Mouse (Mus musculus): Measurements from ENCODE around the gene Gm4491. TPM values are rescaled to one million over a fixed set of nuclear protein-coding genes. Genes with fewer than 3 reads are reported as not detected.

The Gm4491 gene
- polyA plus RNA-seq, 1 experiment = not detected

DNA sequence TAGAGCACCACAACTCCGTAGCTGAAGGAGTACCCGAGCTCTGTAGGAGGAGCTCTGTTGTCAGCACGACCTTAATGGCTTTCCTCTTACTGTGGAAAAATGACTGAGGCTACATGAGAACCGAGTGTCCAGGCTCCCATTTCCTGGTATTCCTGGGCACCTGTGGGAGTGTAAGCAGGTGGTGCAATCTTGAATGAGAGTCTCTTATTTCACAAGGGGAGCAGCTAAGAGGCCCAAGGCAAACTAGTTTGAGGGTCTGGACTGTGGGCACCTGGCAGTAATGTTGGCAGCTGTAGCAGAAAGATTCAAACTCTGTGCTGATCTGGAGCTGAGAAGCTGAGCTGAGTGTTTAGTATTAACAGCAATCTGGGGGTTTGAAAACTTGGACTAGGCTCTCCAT is 11.7 kb upstream of the Gm4491 start:
- TF ChIP-seq CTCF (IDR thresholded peaks at IDR 0.05; ENCODE audit: control insufficient read depth, insufficient read depth, insufficient replicate concordance, low read depth, low read length) (no peak), POLR2A (IDR thresholded peaks at IDR 0.05; ENCODE audit: control insufficient read depth, low read depth, low read length) (no peak)
- no peak overlapping the region for H3K4me3 ChIP-seq (ENCODE audit: control insufficient read depth, low read depth, low read length)
- no peaks in the 10 kb centered on the region for H3K36me3 ChIP-seq (ENCODE audit: control insufficient read depth, insufficient read depth, low read length)
- no peak overlapping the region for H3K27ac ChIP-seq (ENCODE audit: control insufficient read depth, insufficient read depth, low read depth, low read length)
- H3K27me3 ChIP-seq (ENCODE audit: control insufficient read depth, insufficient read depth, low read length) = no peaks in the 10 kb centered on the region
- no peaks in the 10 kb centered on the region for H3K4me1 ChIP-seq (ENCODE audit: control insufficient read depth, insufficient read depth, low read length)

DNA sequence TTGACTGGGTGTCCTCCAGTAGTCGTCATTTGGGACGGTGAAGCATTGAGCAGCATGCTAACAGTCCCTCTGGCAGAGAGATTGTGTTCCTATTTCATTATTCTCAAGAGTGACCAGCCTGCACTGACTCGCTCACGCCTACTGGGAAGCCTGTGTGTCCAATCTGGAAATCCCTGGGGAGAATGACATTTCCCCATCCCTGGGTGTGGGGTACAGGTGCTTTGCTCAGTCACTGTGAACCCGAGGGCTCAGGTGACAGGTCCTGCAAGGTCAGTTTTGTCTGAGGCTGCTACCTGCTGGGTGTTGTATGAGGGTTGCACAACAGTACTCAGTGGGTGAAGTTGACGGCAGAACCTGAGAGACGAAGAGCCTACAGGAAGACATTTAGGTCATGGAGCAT is 6.6 kb upstream of the Gm4491 start:
- H3K27ac ChIP-seq (ENCODE audit: control insufficient read depth, insufficient read depth, low read depth, low read length) = no peak overlapping the region
- no peaks in the 10 kb centered on the region for H3K4me1 ChIP-seq (ENCODE audit: control insufficient read depth, insufficient read depth, low read length)
- H3K27me3 ChIP-seq (ENCODE audit: control insufficient read depth, insufficient read depth, low read length) = no peaks in the 10 kb centered on the region
- H3K4me3 ChIP-seq (ENCODE audit: control insufficient read depth, low read depth, low read length) = no peak overlapping the region
- H3K36me3 ChIP-seq (ENCODE audit: control insufficient read depth, insufficient read depth, low read length) = no peaks in the 10 kb centered on the region
- TF ChIP-seq CTCF (IDR thresholded peaks at IDR 0.05; ENCODE audit: control insufficient read depth, insufficient read depth, insufficient replicate concordance, low read depth, low read length) (no peak), POLR2A (IDR thresholded peaks at IDR 0.05; ENCODE audit: control insufficient read depth, low read depth, low read length) (no peak)

DNA sequence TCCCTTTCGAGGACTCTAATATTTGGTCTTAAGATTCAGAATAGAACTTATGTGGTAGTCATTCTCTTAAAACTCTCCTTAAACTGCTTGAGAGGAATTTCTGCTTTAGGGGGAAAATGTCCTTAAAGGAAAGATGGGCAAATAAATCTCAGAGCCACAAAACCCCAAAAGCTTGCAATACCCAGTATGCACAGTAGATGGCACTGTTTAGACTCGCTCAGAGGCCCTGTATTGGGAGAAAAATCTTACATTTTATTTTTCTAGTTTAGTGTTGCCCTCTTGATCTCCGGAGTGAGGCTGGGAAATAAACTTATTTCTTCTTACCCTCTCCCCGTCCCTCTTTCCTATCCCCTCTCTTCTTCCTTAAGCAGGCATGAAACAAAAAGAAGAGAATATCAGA is 6.5 kb downstream of the Gm4491 start:
- Histone ChIP-seq H3K27ac (ENCODE audit: control insufficient read depth, insufficient read depth, low read depth, low read length) (no peak overlapping the region), H3K4me3 (ENCODE audit: control insufficient read depth, low read depth, low read length) (no peak overlapping the region), H3K27me3 (ENCODE audit: control insufficient read depth, insufficient read depth, low read length) (no peaks in the 10 kb centered on the region; the same call in 1 of the 2 replicates), H3K36me3 (ENCODE audit: control insufficient read depth, insufficient read depth, low read length) (no peaks in the 10 kb centered on the region), H3K4me1 (ENCODE audit: control insufficient read depth, insufficient read depth, low read length) (peaks cover 6% of the 10 kb centered on the region)
- TF ChIP-seq POLR2A (IDR thresholded peaks at IDR 0.05; ENCODE audit: control insufficient read depth, low read depth, low read length) (no peak), CTCF (IDR thresholded peaks at IDR 0.05; ENCODE audit: control insufficient read depth, insufficient read depth, insufficient replicate concordance, low read depth, low read length) (peak; percentile 22; the same call in 1 of the 2 replicates)

DNA sequence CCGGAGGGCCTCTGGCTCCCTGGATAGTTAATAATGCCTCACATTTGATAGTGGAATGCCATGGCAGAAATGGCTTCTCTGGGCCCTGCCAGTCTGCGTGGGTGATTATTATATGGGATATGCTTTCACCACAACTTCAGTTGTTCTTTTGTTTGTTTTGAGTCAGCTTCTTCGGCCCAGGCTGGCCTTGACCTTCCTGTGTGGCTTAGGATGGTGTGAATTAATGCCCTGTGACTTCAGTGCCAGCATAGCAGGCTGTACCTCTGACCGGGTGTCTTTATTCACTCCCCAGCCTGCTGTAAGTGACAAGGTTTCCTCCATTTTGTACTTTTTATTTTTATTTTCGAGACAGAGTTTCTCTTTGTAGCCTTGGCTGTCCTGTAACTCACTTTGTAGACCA is 7.8 kb downstream of the Gm4491 start:
- no peak for TF ChIP-seq POLR2A (IDR thresholded peaks at IDR 0.05; ENCODE audit: control insufficient read depth, low read depth, low read length)
- TF ChIP-seq CTCF (IDR thresholded peaks at IDR 0.05; ENCODE audit: control insufficient read depth, insufficient read depth, insufficient replicate concordance, low read depth, low read length) = no peak
- no peak overlapping the region for H3K27ac ChIP-seq (ENCODE audit: control insufficient read depth, insufficient read depth, low read depth, low read length)
- H3K36me3 ChIP-seq (ENCODE audit: control insufficient read depth, insufficient read depth, low read length) = no peaks in the 10 kb centered on the region
- H3K27me3 ChIP-seq (ENCODE audit: control insufficient read depth, insufficient read depth, low read length) = no peaks in the 10 kb centered on the region; the same call in 1 of the 2 replicates
- H3K4me1 ChIP-seq (ENCODE audit: control insufficient read depth, insufficient read depth, low read length) = peaks cover 9% of the 10 kb centered on the region
- no peak overlapping the region for H3K4me3 ChIP-seq (ENCODE audit: control insufficient read depth, low read depth, low read length)

DNA sequence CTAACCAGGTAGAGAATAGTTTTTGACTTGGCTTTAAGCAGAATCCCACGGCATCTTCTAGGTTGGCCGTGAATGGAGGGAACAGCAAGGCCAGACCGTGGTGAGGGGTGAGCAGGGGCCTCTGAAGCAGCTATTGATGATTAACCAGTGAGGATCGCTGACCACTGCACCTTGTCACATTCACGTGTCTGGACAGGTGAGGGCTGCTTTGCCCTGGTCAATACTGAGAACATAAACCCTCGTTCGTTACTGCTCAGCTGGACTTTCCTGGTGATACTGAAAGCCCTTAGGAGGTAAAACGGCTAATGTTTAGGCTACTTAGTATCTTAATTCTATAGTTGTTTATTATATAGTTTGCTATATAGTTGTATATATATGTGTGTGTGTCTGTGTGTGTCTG is 8.6 kb downstream of the Gm4491 start:
- no peaks in the 10 kb centered on the region; the same call in 1 of the 2 replicates for H3K27me3 ChIP-seq (ENCODE audit: control insufficient read depth, insufficient read depth, low read length)
- H3K27ac ChIP-seq (ENCODE audit: control insufficient read depth, insufficient read depth, low read depth, low read length) = no peak overlapping the region
- peaks cover 9% of the 10 kb centered on the region for H3K4me1 ChIP-seq (ENCODE audit: control insufficient read depth, insufficient read depth, low read length)
- TF ChIP-seq POLR2A (IDR thresholded peaks at IDR 0.05; ENCODE audit: control insufficient read depth, low read depth, low read length) = no peak
- H3K36me3 ChIP-seq (ENCODE audit: control insufficient read depth, insufficient read depth, low read length) = no peaks in the 10 kb centered on the region
- H3K4me3 ChIP-seq (ENCODE audit: control insufficient read depth, low read depth, low read length) = no peak overlapping the region

DNA sequence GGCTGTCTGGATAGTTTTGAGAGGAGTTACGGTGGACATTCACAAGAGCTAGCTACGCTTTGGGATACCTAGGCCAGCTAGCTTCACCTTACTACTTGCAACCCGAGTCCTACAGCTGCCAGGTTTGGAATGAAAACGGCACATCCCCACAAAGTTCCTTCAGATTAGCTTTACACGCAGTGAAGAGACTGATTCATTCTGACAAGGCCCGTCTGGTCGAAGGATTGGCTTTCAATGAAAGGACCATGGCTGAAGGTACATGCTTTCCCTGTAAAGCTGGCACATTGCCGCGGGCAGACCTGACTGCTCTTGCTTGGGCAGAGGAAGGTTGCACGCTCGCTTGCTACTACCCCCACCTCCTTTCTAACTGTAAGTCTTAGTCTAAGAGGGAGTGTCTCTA is 10.0 kb downstream of the Gm4491 start:
- H3K4me1 ChIP-seq (ENCODE audit: control insufficient read depth, insufficient read depth, low read length) = peaks cover 9% of the 10 kb centered on the region
- no peaks in the 10 kb centered on the region for H3K36me3 ChIP-seq (ENCODE audit: control insufficient read depth, insufficient read depth, low read length)
- TF ChIP-seq POLR2A (IDR thresholded peaks at IDR 0.05; ENCODE audit: control insufficient read depth, low read depth, low read length) (no peak), CTCF (IDR thresholded peaks at IDR 0.05; ENCODE audit: control insufficient read depth, insufficient read depth, insufficient replicate concordance, low read depth, low read length) (no peak)
- no peak overlapping the region for H3K27ac ChIP-seq (ENCODE audit: control insufficient read depth, insufficient read depth, low read depth, low read length)
- H3K27me3 ChIP-seq (ENCODE audit: control insufficient read depth, insufficient read depth, low read length) = no peaks in the 10 kb centered on the region; the same call in 1 of the 2 replicates
- no peak overlapping the region for H3K4me3 ChIP-seq (ENCODE audit: control insufficient read depth, low read depth, low read length)

DNA sequence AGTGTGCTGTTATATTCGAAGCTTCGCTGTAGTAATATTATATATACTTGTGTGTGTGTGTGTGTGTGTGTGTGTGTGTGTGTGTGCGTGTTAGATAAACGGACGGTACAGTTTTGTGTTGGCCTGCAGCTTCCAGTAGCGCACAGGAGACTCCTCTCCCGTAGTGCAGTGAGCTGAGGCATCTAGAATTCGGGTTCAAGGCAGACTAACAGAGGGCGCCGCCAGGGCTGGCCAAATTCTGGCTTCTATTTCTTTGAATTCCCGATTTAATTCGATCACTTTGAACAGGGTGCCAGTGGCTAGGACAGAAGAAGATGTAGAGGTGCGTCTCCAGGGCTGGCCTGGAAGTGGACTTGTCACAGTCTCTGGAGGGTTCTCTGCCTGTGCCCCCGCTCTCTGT is 10.6 kb downstream of the Gm4491 start:
- Histone ChIP-seq H3K27ac (ENCODE audit: control insufficient read depth, insufficient read depth, low read depth, low read length) (no peak overlapping the region), H3K4me1 (ENCODE audit: control insufficient read depth, insufficient read depth, low read length) (peaks cover 9% of the 10 kb centered on the region), H3K36me3 (ENCODE audit: control insufficient read depth, insufficient read depth, low read length) (no peaks in the 10 kb centered on the region), H3K27me3 (ENCODE audit: control insufficient read depth, insufficient read depth, low read length) (no peaks in the 10 kb centered on the region; the same call in 1 of the 2 replicates), H3K4me3 (ENCODE audit: control insufficient read depth, low read depth, low read length) (no peak overlapping the region)
- no peak for TF ChIP-seq CTCF (IDR thresholded peaks at IDR 0.05; ENCODE audit: control insufficient read depth, insufficient read depth, insufficient replicate concordance, low read depth, low read length)

All from testis, adult 2 months (tissue).